Mouse (Mus musculus): ENCODE data around the gene Usp36.

DNA sequence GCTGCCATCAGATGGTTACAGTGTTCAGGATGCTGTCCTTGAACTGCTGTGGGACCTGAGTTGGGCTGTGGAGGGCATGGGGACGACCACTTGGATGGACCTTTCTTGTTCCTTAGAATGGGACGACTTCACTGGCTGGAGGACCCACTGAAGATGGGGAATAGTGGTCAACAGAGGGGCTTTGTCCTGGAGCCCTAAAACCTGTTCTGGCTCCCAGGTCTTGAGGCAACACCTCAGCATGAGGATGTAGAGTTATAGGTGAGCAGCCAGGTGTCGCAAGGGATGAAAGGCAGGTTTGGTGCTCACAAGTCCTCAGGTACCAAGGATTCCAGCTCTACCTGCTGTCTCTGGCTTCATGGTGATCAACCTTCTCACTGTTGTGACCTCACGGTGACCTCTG is 36.4 kb upstream of the Usp36 start:
- TF ChIP-seq CTCF (IDR thresholded peaks at IDR 0.05; ENCODE audit: insufficient read depth, low read length) (no peak), POLR2A (IDR thresholded peaks at IDR 0.05; ENCODE audit: borderline replicate concordance, extremely low read depth, low read depth, low read length) (no peak)
